Mouse (Mus musculus) lung, embryonic 16.5 days (tissue): Measurements from ENCODE around the gene Zfp57. TPM values are rescaled to one million over a fixed set of nuclear protein-coding genes. Genes with fewer than 3 reads are reported as not detected.
A peak's percentile ranks its signal among the peaks of the same experiment; 100 is the strongest.

Experiments used
- ATAC-seq: fragments of 200-750 bp; cut with Nextera tagmentation; 2 replicates; pipeline ENCODE4 v1.8.0; 2017; ENCODE audit warnings: low read depth, mild to moderate bottlenecking, moderate library complexity
- H3K27ac ChIP-seq: fragments of 300-500 bp; sonication (generic); 2 replicates; pipeline ENCODE4 v1.5.1; 2014; ENCODE audit warnings: mild to moderate bottlenecking, control low read depth, low read length
- H3K27me3 ChIP-seq: fragments of 300-500 bp; sonication (generic); 2 replicates; pipeline ENCODE4 v1.6.1; 2014; ENCODE audit warnings: low read depth, low read length, mixed read lengths; ENCODE audit not compliant: control insufficient read depth, insufficient read depth
- H3K36me3 ChIP-seq: fragments of 300-500 bp; sonication (generic); 2 replicates; pipeline ENCODE4 v1.6.1; 2014; ENCODE audit warnings: low read length; ENCODE audit not compliant: control insufficient read depth, insufficient read depth
- H3K4me1 ChIP-seq: fragments of 300-500 bp; sonication (generic); replicated peaks from 2 replicates; pipeline ENCODE4 v1.6.1; 2014; ENCODE audit warnings: low read length, mixed read lengths; ENCODE audit not compliant: control insufficient read depth, insufficient read depth
- H3K4me2 ChIP-seq: fragments of 300-500 bp; sonication (generic); 2 replicates; pipeline ENCODE4 v1.6.1; 2014; ENCODE audit warnings: low read depth, low read length, control low read depth
- H3K4me3 ChIP-seq: fragments of 300-500 bp; sonication (generic); 2 replicates; pipeline ENCODE4 v1.5.1; 2014; ENCODE audit warnings: mild to moderate bottlenecking, low read length, control low read depth
- H3K9ac ChIP-seq: fragments of 300-500 bp; sonication (generic); 2 replicates; pipeline ENCODE4 v1.6.1; 2014; ENCODE audit warnings: low read length, control low read depth
- H3K9me3 ChIP-seq: fragments of 300-500 bp; sonication (generic); 2 replicates; pipeline ENCODE4 v1.6.1; 2016; ENCODE audit warnings: low read length; ENCODE audit not compliant: control insufficient read depth
- WGBS: fragments of 180-500 bp; shearing (Covaris S2); extraction: QIAGEN DNeasy Blood & Tissue Kit; methylation state at CpG from one replicate; pipeline ENCODE4 v1.1.7; 2014; 5-methylcytosine and 5-hydroxymethylcytosine counted together
- polyA plus RNA-seq: library from polyadenylated mRNA; unstranded; fragments of >200 nt; fragmentation: Nextera tagmentation; extraction: Ambion mirVana; gene quantifications from 2 replicates; pipeline ENCODE4 v1.2.1, GENCODE M21; 2015

Gene Zfp57
- polyA plus RNA-seq, 1 experiment from 2014 or later, result 73.4 TPM

DNA sequence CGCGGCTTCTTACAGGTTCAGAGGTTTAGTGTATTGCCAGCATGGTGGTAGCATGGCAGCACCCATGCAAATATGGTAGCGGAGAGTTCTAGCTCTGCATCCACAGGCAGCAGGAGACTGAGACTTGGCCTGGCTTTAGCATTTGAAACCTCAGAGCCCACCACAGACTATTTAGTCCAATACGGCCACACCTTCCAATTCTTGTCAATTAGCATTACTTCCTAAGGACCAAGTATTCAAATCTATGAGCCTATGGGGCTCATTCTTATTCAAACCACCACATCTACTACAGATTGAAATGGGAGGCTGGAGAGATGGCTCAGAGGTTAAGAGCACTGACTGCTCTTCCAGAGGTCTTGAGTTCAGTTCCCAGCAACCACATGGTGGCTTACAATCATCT lies 26.5 kb downstream of the Zfp57 start:
- no peaks in the 10 kb centered on the region for H3K27me3 ChIP-seq
- ATAC-seq, result no peak
- H3K36me3 ChIP-seq, result no peaks in the 10 kb centered on the region
- H3K9ac ChIP-seq, result no peak overlapping the region
- H3K9me3 ChIP-seq, result no peaks in the 10 kb centered on the region
- H3K4me3 ChIP-seq, result no peak overlapping the region
- H3K4me2 ChIP-seq, result no peak overlapping the region
- WGBS, result 98% methylated on average over 4 of the region's 4 CpGs
- no peak overlapping the region for H3K27ac ChIP-seq
- H3K4me1 ChIP-seq, result no peaks in the 10 kb centered on the region; the same call in 1 of the 2 replicates

DNA sequence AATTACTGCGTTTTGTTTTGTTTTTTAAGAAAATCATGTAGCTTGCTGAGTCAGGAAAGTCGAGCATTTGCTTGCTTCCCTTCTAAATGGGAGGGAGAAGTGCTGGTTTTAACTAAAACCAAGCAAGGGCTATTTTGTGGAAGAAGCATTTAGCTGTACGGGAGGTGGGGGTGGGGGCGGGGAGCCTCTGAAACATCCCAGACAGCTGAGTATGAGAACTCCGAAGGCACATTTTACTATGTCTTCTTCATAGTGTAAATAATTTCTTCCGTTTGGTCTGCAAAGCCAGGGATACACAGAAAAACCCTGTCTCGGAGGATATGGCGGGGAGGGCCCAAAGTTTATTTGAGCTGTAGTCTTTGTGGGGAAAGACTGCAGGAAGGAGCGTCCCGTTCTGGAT lies 27.2 kb downstream of the Zfp57 start:
- WGBS, result 2% methylated on average over 10 of the region's 10 CpGs

DNA sequence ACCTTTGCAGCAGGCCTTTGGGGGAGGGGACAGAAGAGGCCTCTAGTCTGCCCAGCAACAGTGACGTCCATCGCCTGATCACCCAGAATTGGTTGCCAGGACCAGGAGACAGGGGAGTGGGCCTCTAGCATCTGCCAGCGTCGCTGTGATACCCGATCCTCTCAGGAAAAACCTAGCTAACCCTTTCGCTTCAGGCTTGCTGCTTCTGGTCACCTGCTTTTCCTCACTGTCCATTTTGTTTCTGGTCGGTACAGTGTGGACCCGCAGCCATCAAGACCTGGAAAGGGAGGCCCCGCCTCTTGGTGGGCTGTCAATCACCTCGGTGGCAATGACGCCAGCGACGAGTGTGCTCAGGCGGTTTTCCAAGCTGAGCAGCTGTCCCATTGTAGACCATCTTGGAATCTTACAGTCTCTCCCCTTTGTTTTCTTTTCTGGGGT lies 27.7 kb downstream of the Zfp57 start:
- no peaks in the 10 kb centered on the region for H3K27me3 ChIP-seq
- peak overlapping the region; percentile 70 for H3K4me2 ChIP-seq
- H3K36me3 ChIP-seq, result no peaks in the 10 kb centered on the region
- H3K9ac ChIP-seq, result peak overlapping the region; percentile 64
- peak; percentile 99 for ATAC-seq
- H3K4me1 ChIP-seq, result no peaks in the 10 kb centered on the region; the same call in 1 of the 2 replicates
- no peaks in the 10 kb centered on the region for H3K9me3 ChIP-seq
- under 1% methylated on average over 14 of the region's 14 CpGs for WGBS
- peak overlapping the region; percentile 95 for H3K27ac ChIP-seq
- H3K4me3 ChIP-seq, result peak overlapping the region; percentile 70

More for the DNA sequence above, 27.2 kb downstream of the Zfp57 start:
- H3K27me3 ChIP-seq, result no peaks in the 10 kb centered on the region
- H3K27ac ChIP-seq, result peak overlapping the region; percentile 95
- no peaks in the 10 kb centered on the region; the same call in 1 of the 2 replicates for H3K4me1 ChIP-seq
- H3K36me3 ChIP-seq, result no peaks in the 10 kb centered on the region
- no peaks in the 10 kb centered on the region for H3K9me3 ChIP-seq
- peak overlapping the region; percentile 70 for H3K4me2 ChIP-seq
- H3K4me3 ChIP-seq, result peak overlapping the region; percentile 70
- peak; percentile 67 for ATAC-seq
- peak overlapping the region; percentile 64 for H3K9ac ChIP-seq

DNA sequence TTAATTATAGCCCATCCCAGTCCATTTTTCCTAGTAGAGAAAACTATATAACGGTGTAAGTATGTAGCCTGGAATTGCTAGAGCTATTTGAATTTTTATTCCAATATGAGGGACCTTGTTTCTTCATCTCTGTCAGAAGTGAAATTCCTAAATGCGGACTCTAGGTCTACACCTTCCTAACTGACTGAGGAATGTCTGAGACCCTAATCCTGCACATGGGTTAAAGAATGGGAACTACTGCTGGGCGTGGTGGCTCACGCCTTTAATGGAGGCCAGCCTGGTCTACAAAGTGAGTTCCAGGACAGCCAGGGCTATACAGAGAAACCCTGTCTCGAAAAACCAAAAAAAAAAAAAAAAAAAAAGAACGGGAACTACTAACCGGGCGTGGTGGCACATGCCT lies 28.2 kb downstream of the Zfp57 start:
- Histone ChIP-seq H3K9me3 (no peaks in the 10 kb centered on the region), H3K4me3 (peak overlapping the region; percentile 70), H3K27me3 (no peaks in the 10 kb centered on the region), H3K27ac (peak overlapping the region; percentile 95), H3K9ac (peak overlapping the region; percentile 64; the same call in 1 of the 2 replicates), H3K36me3 (no peaks in the 10 kb centered on the region), H3K4me2 (peak overlapping the region; percentile 70), H3K4me1 (no peaks in the 10 kb centered on the region; the same call in 1 of the 2 replicates)
- ATAC-seq, result no peak
- 67% methylated on average over 8 of the region's 8 CpGs for WGBS

DNA sequence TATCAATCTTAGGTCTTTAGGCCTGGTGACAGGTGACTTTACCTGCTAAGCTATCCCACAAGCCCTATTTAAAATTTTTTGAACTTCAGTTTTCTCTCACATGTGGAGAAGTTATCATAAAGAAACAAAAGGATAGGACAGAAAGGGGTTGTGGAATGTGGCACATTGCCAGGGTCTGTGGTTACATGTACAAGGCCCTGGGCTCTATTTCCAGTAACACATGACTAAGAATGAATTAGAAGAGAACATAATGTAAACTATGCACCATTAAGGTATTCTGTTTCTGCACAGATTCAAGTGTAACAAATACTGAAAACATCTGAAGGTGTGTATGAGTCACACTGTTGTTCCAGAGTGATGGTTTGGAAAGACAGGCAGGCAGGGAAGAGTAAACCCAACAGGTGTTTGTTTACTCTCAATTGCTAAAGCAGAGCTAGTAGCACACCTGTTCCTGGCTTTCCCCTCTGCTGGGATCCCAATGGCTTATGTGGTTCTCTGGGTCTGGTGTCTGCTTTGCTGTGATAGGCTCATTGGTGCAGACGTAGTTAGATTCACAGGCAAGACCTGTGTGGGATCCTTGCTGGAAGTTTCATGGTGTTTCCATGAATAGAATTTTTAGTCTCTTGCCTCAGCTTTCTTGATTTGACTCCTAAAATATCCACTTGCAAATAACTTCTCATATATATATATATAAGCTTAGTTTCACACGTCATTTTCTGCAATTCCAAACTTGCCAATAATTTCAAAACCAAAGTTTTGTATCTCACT lies 38.3 kb downstream of the Zfp57 start:
- Histone ChIP-seq H3K27me3 (no peaks in the 10 kb centered on the region), H3K4me1 (no peaks in the 10 kb centered on the region), H3K9me3 (no peaks in the 10 kb centered on the region), H3K36me3 (no peaks in the 10 kb centered on the region), H3K27ac (no peak overlapping the region), H3K4me2 (no peak overlapping the region), H3K9ac (no peak overlapping the region), H3K4me3 (no peak overlapping the region)
- WGBS, result 65% methylated on average over 2 of the region's 2 CpGs
- no peak for ATAC-seq

DNA sequence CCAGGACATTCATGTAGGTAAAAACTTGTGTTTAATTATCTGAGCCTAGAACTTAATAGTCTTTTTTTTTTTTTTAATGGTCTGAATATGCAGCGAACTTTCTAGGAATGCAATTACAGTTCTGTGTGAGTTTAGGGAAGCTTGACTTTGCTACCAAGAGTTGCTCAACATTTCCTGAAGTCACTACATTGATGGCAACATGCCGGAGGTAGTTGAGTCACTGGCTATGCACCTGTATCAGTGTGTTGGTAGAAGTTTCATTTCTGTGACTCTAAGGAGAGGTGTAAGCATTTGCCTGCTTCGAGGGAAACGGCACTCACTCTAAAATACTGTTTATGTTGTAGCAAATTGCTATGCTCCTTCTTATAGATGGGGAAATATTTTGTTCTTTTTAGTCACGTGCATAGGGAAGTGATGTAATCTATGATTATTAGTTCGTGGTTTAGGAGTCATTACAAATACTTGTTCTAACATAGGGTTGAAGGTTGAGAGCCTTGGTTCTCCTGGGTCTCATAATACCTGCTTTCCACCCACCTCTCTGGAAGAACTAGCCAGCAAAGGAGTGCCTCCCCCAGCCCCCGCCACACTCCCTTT lies 43.8 kb downstream of the Zfp57 start:
- Histone ChIP-seq H3K27me3 (peaks cover 6% of the 10 kb centered on the region; the same call in 1 of the 2 replicates), H3K36me3 (no peaks in the 10 kb centered on the region), H3K9me3 (no peaks in the 10 kb centered on the region), H3K9ac (peak overlapping the region; percentile 92), H3K4me1 (peaks cover 21% of the 10 kb centered on the region), H3K27ac (no peak overlapping the region), H3K4me2 (peak overlapping the region; percentile 96), H3K4me3 (peak overlapping the region; percentile 92)
- no peak for ATAC-seq
- 52% methylated on average over 7 of the region's 7 CpGs for WGBS

DNA sequence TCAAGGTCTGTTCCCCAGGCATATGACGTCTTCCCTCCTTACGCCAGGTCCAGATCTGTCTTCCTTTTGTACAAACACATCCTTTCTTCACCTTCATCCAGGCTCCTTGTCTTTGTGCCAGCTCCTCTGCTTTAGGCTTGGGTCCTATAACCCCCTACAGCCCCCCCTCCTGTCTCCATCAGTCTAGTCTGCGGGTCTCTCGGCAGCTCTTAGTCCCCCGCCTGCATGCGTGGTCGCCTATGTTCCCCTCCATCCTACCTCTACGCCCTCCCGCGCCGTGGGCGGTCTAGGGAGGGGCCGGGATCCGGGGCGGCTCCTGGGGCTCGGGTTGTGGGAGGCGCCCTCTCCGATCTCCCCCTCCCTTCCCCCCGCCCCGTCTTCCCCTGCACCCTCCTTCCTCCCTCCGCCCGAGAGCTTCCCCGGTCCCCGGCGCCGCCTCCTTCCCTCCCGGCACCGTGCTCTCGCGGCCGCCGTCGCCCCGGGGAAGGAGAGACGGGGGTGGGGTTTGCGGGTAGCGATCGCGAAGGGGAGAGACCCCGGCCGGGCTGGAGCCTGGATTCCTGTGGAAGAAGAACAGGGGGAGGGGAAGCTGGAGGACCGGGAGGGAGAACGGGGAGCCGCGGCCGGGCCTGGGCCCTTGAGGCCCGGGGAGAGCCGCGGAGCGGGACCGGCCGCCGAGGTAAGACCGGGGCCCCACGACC lies 44.8 kb downstream of the Zfp57 start, which contains the start of gene Gabbr1:
TSS of gene Gabbr1 (plus strand) at position 356 of the 701 bp plus-strand sequence.
- Histone ChIP-seq H3K9me3 (no peaks in the 10 kb centered on the region), H3K27ac (peak within 1 kb of the TSS; percentile 61), H3K27me3 (peaks cover 6% of the 10 kb centered on the region; the same call in 1 of the 2 replicates), H3K9ac (peak within 1 kb of the TSS; percentile 92), H3K4me1 (peaks cover 26% of the 10 kb centered on the region), H3K4me2 (peak within 1 kb of the TSS; percentile 96), H3K36me3 (no peaks in the 10 kb centered on the region), H3K4me3 (peak within 1 kb of the TSS; percentile 92)
- peak; percentile 93 for ATAC-seq
- under 1% methylated on average over 43 of the region's 55 CpGs for WGBS

DNA sequence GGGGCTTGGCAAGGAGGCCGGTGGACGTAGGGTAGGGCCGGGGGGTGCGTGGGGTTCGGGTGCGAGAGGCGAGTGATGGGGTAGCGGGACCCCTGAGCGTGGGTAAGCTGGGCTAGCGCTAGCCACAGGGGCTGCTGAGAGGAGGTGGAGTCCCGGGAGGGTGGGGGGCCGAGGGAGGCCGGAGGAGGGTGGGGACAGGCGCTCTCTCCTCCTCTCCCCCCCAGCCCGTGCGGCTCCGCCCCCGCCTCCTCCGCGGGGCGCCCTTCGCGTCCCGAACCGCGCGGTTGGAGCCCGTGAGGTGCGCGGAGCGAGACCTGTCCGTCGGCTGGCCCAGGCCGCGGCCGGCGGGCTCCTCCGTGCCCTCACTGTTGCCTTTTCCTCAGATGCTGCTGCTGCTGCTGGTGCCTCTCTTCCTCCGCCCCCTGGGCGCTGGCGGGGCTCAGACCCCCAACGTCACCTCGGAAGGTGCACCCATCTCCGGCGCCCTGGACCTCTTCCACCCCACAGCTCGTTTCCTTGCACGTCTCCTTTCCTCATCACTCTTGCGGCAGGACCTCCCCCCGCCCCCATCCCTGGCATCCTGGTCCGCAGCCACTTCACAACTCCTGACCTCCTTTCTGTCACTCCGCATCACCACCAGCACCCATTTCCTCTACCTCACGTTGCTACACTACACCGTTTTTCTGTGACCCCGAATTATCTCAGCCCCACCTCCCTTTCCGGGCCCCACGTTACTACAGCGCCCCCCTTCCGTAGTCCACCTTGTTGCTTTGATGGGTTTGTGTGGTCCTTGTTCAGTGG lies 45.5 kb downstream of the Zfp57 start:
- H3K9ac ChIP-seq, result peak overlapping the region; percentile 92
- no peaks in the 10 kb centered on the region for H3K9me3 ChIP-seq
- peak overlapping the region; percentile 61 for H3K27ac ChIP-seq
- under 1% methylated on average over 50 of the region's 58 CpGs for WGBS
- H3K4me1 ChIP-seq, result peaks cover 26% of the 10 kb centered on the region
- H3K27me3 ChIP-seq, result peaks cover 6% of the 10 kb centered on the region; the same call in 1 of the 2 replicates
- H3K36me3 ChIP-seq, result no peaks in the 10 kb centered on the region
- peak overlapping the region; percentile 96 for H3K4me2 ChIP-seq
- ATAC-seq, result peak; percentile 83
- H3K4me3 ChIP-seq, result peak overlapping the region; percentile 92
